Mouse (Mus musculus) neural tube, embryonic 14.5 days (tissue): ENCODE measurements at regions not wholly inside any gene's neighbourhood (a gene's known extent, or its start where the extent isn't known, plus 50 kb on each side); places are given as distances from the start of the nearest gene placed in this dataset.
A peak's percentile ranks its signal among the peaks of the same experiment; 100 is the strongest.

Source experiments
- ATAC-seq: fragments of 200-750 bp; cut with Nextera tagmentation; 2 replicates; pipeline ENCODE4 v1.8.0; 2017; ENCODE audit warnings: low read depth, mild to moderate bottlenecking, moderate TSS enrichment, moderate library complexity
- H3K27ac ChIP-seq: fragments of 300-500 bp; sonication (generic); 2 replicates; pipeline ENCODE4 v1.5.1; 2014; ENCODE audit warnings: low read depth, mild to moderate bottlenecking, control low read depth, low read length, moderate library complexity, mixed read lengths
- H3K27me3 ChIP-seq: fragments of 300-500 bp; sonication (generic); 2 replicates; pipeline ENCODE4 v1.6.1; 2014; ENCODE audit warnings: low read length; ENCODE audit not compliant: control insufficient read depth, insufficient read depth
- H3K36me3 ChIP-seq: fragments of 300-500 bp; sonication (generic); 2 replicates; pipeline ENCODE4 v1.6.1; 2014; ENCODE audit warnings: low read length, mixed read lengths; ENCODE audit not compliant: control insufficient read depth, insufficient read depth
- H3K4me1 ChIP-seq: fragments of 300-500 bp; sonication (generic); 2 replicates; pipeline ENCODE4 v1.6.1; 2014; ENCODE audit warnings: low read length; ENCODE audit not compliant: control insufficient read depth, insufficient read depth
- H3K4me2 ChIP-seq: fragments of 300-500 bp; sonication (generic); 2 replicates; pipeline ENCODE4 v1.6.1; 2014; ENCODE audit warnings: mild to moderate bottlenecking, low read depth, low read length, control low read depth
- H3K4me3 ChIP-seq: fragments of 300-500 bp; sonication (generic); 2 replicates; pipeline ENCODE4 v1.5.1; 2014; ENCODE audit warnings: low read depth, low read length, control low read depth, mixed read lengths
- H3K9ac ChIP-seq: fragments of 300-500 bp; sonication (generic); replicated peaks from 2 replicates; pipeline ENCODE4 v1.6.1; 2014; ENCODE audit warnings: low read depth, mild to moderate bottlenecking, control low read depth, low read length, mixed read lengths
- H3K9me3 ChIP-seq: fragments of 300-500 bp; sonication (generic); 2 replicates; pipeline ENCODE4 v1.6.1; 2016; ENCODE audit warnings: low read length; ENCODE audit not compliant: control insufficient read depth
- WGBS: fragments of 180-500 bp; shearing (Covaris S2); extraction: QIAGEN DNeasy Blood & Tissue Kit; methylation state at CpG from one replicate; pipeline ENCODE4 v1.1.7; 2014; 5-methylcytosine and 5-hydroxymethylcytosine counted together

GRCm38 (mm10) chr7:70089121-70089520 lies 277.4 kb downstream of the Nr2f2 start:
- no peaks in the 10 kb centered on the region; the same call in 1 of the 2 replicates for H3K9me3 ChIP-seq
- H3K27me3 ChIP-seq = no peaks in the 10 kb centered on the region
- ATAC-seq = no peak
- no peaks in the 10 kb centered on the region for H3K4me1 ChIP-seq
- H3K9ac ChIP-seq = no peak overlapping the region
- no peak overlapping the region for H3K4me2 ChIP-seq
- H3K27ac ChIP-seq = no peak overlapping the region
- 31% methylated on average over 5 of the region's 5 CpGs for WGBS
- no peaks in the 10 kb centered on the region for H3K36me3 ChIP-seq
- no peak overlapping the region for H3K4me3 ChIP-seq

DNA sequence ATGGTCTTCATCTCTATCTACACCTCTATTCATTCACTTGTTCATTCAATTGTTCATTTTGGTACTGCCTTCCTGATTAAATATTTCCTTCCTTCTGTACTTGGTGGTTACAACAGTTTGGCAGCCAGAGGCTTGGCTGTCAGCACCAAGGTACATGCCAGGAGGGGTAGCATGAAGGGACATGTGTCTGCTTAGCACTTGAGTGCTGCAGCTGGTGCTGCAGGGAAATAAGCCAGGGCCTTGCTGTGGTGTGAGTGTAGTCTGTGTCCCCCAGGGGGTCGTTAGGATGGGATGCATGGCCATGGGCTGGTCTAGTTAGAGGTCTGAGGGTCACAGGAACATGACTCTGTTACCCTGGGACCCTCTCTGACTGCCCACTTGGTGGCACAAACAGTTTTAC lies 296.9 kb downstream of the Nr2f2 start:
- Histone ChIP-seq H3K4me3 (no peak overlapping the region), H3K36me3 (no peaks in the 10 kb centered on the region), H3K4me1 (peaks cover 11% of the 10 kb centered on the region; the same call in 1 of the 2 replicates), H3K4me2 (no peak overlapping the region), H3K9me3 (no peaks in the 10 kb centered on the region), H3K27me3 (no peaks in the 10 kb centered on the region), H3K9ac (no peak overlapping the region), H3K27ac (no peak overlapping the region)
- ATAC-seq = peak; percentile 19; the same call in 1 of the 2 replicates
- WGBS = 41% methylated on average over 1 of the region's 1 CpGs

GRCm38 (mm10) chr7:70067828-70068719 lies 298.5 kb downstream of the Nr2f2 start:
- Histone ChIP-seq H3K27me3 (no peaks in the 10 kb centered on the region), H3K27ac (peak overlapping the region; percentile 8; the same call in 1 of the 2 replicates), H3K4me2 (0 out of 2 replicates have a peak overlapping the region, but pooled peaks have one; percentile 3), H3K36me3 (no peaks in the 10 kb centered on the region), H3K9me3 (no peaks in the 10 kb centered on the region), H3K9ac (no peak overlapping the region), H3K4me3 (no peak overlapping the region), H3K4me1 (peaks cover 11% of the 10 kb centered on the region; the same call in 1 of the 2 replicates)
- 20% methylated on average over 18 of the region's 18 CpGs for WGBS
- ATAC-seq = peak; percentile 16

DNA sequence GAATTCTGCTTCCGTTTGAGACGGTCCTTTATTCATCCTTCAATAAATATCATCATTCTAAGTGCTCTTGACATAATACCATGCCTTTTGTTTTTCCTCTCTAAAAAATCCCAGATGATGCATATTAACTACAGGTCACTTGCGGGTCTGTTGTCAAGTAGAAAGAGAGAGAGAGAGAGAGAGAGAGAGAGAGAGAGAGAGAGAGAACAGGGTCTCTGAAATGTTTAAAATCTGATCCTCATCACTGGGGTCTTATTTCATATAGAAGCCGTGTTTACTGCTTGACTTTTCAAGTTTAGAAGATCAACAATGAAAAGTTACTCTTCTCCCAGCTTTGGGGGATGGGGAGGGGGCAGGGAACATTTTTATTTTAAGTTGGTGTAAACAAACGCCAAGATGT lies 299.5 kb downstream of the Nr2f2 start:
- H3K36me3 ChIP-seq = no peaks in the 10 kb centered on the region
- no peak for ATAC-seq
- no peak overlapping the region for H3K4me2 ChIP-seq
- H3K9me3 ChIP-seq = no peaks in the 10 kb centered on the region
- H3K4me1 ChIP-seq = peaks cover 11% of the 10 kb centered on the region; the same call in 1 of the 2 replicates
- H3K9ac ChIP-seq = no peak overlapping the region
- H3K4me3 ChIP-seq = no peak overlapping the region
- no peaks in the 10 kb centered on the region for H3K27me3 ChIP-seq
- H3K27ac ChIP-seq = no peak overlapping the region
- WGBS = 72% methylated on average over 5 of the region's 5 CpGs

DNA sequence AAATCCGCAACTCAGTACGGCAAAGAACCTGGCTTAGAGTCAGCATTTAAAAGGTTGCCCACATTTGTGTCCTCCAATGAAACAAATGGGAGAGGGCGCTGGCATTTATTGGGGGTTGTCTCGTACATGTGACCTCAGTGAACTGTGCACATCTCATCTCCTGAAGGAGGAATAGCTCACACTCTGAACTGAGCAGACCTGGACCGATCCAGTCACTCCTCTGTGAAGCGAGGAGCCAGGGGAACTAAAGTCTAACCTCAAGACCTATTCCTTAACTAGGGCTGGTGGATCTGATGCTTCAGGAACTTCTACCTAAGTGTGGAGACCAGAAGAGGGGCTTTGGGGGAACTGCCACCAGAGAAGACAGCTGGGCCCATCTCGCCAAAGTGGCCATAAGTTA lies 300.1 kb downstream of the Nr2f2 start:
- H3K9me3 ChIP-seq = no peaks in the 10 kb centered on the region
- no peak overlapping the region for H3K4me2 ChIP-seq
- no peaks in the 10 kb centered on the region for H3K36me3 ChIP-seq
- no peaks in the 10 kb centered on the region for H3K27me3 ChIP-seq
- H3K27ac ChIP-seq = no peak overlapping the region
- 84% methylated on average over 7 of the region's 7 CpGs for WGBS
- H3K4me3 ChIP-seq = no peak overlapping the region
- peaks cover 11% of the 10 kb centered on the region; the same call in 1 of the 2 replicates for H3K4me1 ChIP-seq
- no peak overlapping the region for H3K9ac ChIP-seq
- ATAC-seq = no peak

DNA sequence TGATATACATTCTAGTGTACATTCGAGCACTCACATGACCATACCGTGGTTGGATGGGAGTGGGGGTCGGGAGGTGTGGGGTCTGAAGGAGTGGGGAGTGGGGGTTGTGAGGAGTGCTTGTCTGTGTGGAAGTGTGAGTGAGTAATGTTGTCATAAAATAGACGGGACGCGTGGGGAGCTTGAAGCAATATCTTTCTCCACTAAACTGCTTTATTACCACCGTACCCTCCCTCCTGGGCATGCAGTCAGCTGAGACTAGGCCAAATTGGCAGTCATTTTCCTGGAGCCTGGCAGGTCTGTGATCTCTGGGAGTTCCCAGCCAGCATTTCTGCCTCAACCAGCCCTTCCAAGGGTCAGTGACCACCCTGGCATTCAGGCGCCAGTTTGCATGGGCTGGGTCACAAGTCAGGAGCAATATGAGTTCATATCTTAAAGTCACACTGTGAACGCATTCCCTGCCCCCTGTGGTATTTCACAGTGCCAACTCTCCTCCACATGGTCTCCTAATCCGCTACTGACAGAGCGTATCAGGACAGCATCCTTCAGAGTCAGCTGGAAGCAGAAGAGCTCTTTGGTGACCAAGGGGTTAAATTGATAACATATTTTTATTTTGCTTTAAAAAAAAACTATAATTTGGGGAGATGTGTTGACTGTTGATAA lies 300.9 kb downstream of the Nr2f2 start:
- H3K9ac ChIP-seq = no peak overlapping the region
- no peaks in the 10 kb centered on the region for H3K27me3 ChIP-seq
- 32% methylated on average over 11 of the region's 11 CpGs for WGBS
- H3K4me3 ChIP-seq = no peak overlapping the region
- ATAC-seq = peak; percentile 83
- no peak overlapping the region for H3K4me2 ChIP-seq
- H3K27ac ChIP-seq = no peak overlapping the region
- H3K4me1 ChIP-seq = peaks cover 11% of the 10 kb centered on the region; the same call in 1 of the 2 replicates
- no peaks in the 10 kb centered on the region for H3K36me3 ChIP-seq
- H3K9me3 ChIP-seq = no peaks in the 10 kb centered on the region

- H3K36me3 ChIP-seq = no peaks in the 10 kb centered on the region
- no peak overlapping the region for H3K27ac ChIP-seq
- H3K4me2 ChIP-seq = no peak overlapping the region
- ATAC-seq = no peak
- no peak overlapping the region for H3K4me3 ChIP-seq
- H3K9me3 ChIP-seq = no peaks in the 10 kb centered on the region
- H3K27me3 ChIP-seq = no peaks in the 10 kb centered on the region
- H3K4me1 ChIP-seq = no peaks in the 10 kb centered on the region
- 90% methylated on average over 5 of the region's 5 CpGs for WGBS
- H3K9ac ChIP-seq = no peak overlapping the region
These were observed 319.2 kb downstream of the Nr2f2 start for GRCm38 (mm10) chr7:70047415-70047753.

GRCm38 (mm10) chr7:70046691-70047414 lies 319.7 kb downstream of the Nr2f2 start:
- no peak overlapping the region for H3K9ac ChIP-seq
- no peaks in the 10 kb centered on the region for H3K27me3 ChIP-seq
- no peaks in the 10 kb centered on the region for H3K9me3 ChIP-seq
- H3K4me1 ChIP-seq = no peaks in the 10 kb centered on the region
- H3K4me3 ChIP-seq = no peak overlapping the region
- no peak overlapping the region for H3K4me2 ChIP-seq
- no peaks in the 10 kb centered on the region for H3K36me3 ChIP-seq
- ATAC-seq = peak; percentile 87
- no peak overlapping the region for H3K27ac ChIP-seq
- whole genome bisulfite sequencing = 37% methylated on average over 17 of the region's 17 CpGs
